Mouse (Mus musculus): Measurements from ENCODE around the gene Ogg1.

Ogg1 gene

GRCm38 (mm10) chr6:113373491-113373890, 46.7 kb downstream of the Ogg1 start:
- no peak for DNase-seq

GRCm38 (mm10) chr6:113377172-113377495, 50.4 kb downstream of the Ogg1 start:
- no peak for DNase-seq

GRCm38 (mm10) chr6:113377496-113378385, 51.0 kb downstream of the Ogg1 start, which contains the start of the genes Tada3 and Arpc4:
Gene Tada3 (minus strand): TSS chr6:113377883.
Gene Arpc4 (plus strand): TSS chr6:113378115.
- peak; percentile 93 to 96 for DNase-seq

GRCm38 (mm10) chr6:113379246-113379645, 52.5 kb downstream of the Ogg1 start:
- no peak for DNase-seq

GRCm38 (mm10) chr6:113380480-113380879, 53.7 kb downstream of the Ogg1 start:
- DNase-seq = peak in 1 of 2 experiments; percentile 42

- DNase-seq = no peak
These were observed 57.7 kb downstream of the Ogg1 start for GRCm38 (mm10) chr6:113384351-113384927.

Measured in kidney, postnatal 4 days (tissue).